Mouse (Mus musculus): ENCODE measurements around the gene Fam49a.

GRCm38 (mm10) chr12:12356946-12357345, 95.0 kb downstream of the Fam49a start:
- TF ChIP-seq CTCF (conservative IDR thresholded peaks at IDR 0.05; ENCODE audit: insufficient read depth, insufficient read length, low read depth, low read length) = no peak
- no peak for TF ChIP-seq POLR2A (IDR thresholded peaks at IDR 0.05; ENCODE audit: low read depth, low read length)

Measured in kidney, adult 2 months (tissue).